Mouse (Mus musculus) hindbrain, embryonic 10.5 days (tissue): ENCODE measurements around the gene Sdhaf1. TPM values are rescaled to one million over a fixed set of nuclear protein-coding genes. Genes with fewer than 3 reads are reported as not detected.

ENCODE experiments used
- DNase-seq: peaks from one replicate; pipeline ENCODE4 v3.0.0-alpha.2; 2017; ENCODE audit warnings: low spot score
- H3K27ac ChIP-seq: fragments of 300-500 bp; sonication (generic); 2 replicates; pipeline ENCODE4 v1.5.1; 2016; ENCODE audit warnings: mild to moderate bottlenecking, moderate library complexity
- H3K27me3 ChIP-seq: fragments of 300-500 bp; sonication (generic); 2 replicates; pipeline ENCODE4 v1.6.1; 2016; ENCODE audit warnings: mild to moderate bottlenecking; ENCODE audit not compliant: poor library complexity, insufficient read depth, severe bottlenecking
- H3K36me3 ChIP-seq: fragments of 300-500 bp; sonication (generic); 2 replicates; pipeline ENCODE4 v1.6.1; 2016; ENCODE audit warnings: mild to moderate bottlenecking, moderate library complexity
- H3K4me1 ChIP-seq: fragments of 300-500 bp; sonication (generic); replicated peaks from 2 replicates; pipeline ENCODE4 v1.6.1; 2016; ENCODE audit warnings: mild to moderate bottlenecking
- H3K4me3 ChIP-seq: fragments of 300-500 bp; sonication (generic); 2 replicates; pipeline ENCODE4 v1.5.1; 2016; ENCODE audit warnings: mild to moderate bottlenecking, moderate library complexity
- H3K9me3 ChIP-seq: fragments of 300-500 bp; sonication (generic); 2 replicates; pipeline ENCODE4 v1.6.1; 2016; ENCODE audit warnings: mild to moderate bottlenecking, moderate library complexity
- WGBS: fragments of 180-500 bp; shearing (Covaris S2); methylation state at CpG from one replicate; pipeline ENCODE4 v1.1.7; 2016; 5-methylcytosine and 5-hydroxymethylcytosine counted together
- polyA plus RNA-seq: library from polyadenylated mRNA; unstranded; fragments of >200 nt; fragmentation: Nextera tagmentation; extraction: Ambion mirVana; gene quantifications from 2 replicates; pipeline ENCODE4 v1.2.1, GENCODE M21; 2016

The Sdhaf1 gene
- polyA plus RNA-seq, 1 experiment from 2014 or later: 23.1 TPM

DNA sequence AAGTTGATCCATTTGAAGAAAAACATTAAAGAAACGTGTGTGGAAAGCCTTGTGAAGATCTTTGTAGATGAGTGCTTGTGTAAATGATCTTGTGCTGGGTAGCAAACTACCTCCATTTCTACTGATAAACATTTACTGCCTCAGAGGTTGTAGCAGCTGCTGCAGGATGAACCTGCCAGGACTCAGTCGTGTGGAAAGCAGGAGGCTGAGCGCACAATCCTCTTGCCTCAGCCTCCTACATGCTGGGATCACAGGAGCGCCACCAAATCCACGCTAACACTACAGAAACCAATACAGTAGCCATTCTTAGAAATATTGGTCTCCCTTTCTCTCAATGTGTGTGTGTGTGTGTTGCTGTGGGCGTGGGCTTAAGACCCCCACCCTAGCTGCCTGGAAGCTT is 35.6 kb downstream of the Sdhaf1 start:
- no peak for DNase-seq
- no peaks in the 10 kb centered on the region for H3K9me3 ChIP-seq
- peaks cover 38% of the 10 kb centered on the region for H3K4me1 ChIP-seq
- H3K36me3 ChIP-seq: peaks cover 4% of the 10 kb centered on the region
- 70% methylated on average over 6 of the region's 6 CpGs for WGBS
- no peak overlapping the region for H3K4me3 ChIP-seq
- H3K27ac ChIP-seq: no peak overlapping the region
- H3K27me3 ChIP-seq: no peaks in the 10 kb centered on the region

- Histone ChIP-seq H3K4me3 (no peak overlapping the region), H3K36me3 (no peaks in the 10 kb centered on the region), H3K4me1 (peaks cover 27% of the 10 kb centered on the region), H3K27ac (no peak overlapping the region), H3K9me3 (no peaks in the 10 kb centered on the region), H3K27me3 (no peaks in the 10 kb centered on the region)
- DNase-seq: no peak
- WGBS: 73% methylated on average over 8 of the region's 8 CpGs
Observed at GRCm38 (mm10) chr7:30286701-30287410, 36.8 kb downstream of the Sdhaf1 start.

DNA sequence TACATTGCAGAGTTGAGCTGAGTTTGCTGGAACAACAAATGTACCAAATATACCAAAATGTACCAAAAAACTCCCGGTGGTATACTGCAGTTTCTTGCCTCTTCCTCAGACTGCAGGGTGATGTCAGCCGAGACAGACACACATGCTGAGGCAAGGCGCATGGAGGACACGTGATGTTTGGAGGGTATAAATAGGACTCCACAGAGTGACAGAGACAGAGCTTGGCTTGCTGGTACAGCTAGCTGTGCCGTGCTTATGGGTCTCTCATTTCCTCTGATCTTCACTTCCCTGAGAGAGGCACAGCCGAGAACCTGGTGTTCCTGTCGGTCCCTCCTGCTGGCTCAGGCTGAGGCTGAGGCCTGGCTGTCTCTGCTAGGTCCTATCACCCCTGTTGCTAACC is 41.0 kb downstream of the Sdhaf1 start:
- no peaks in the 10 kb centered on the region for H3K27me3 ChIP-seq
- WGBS: 84% methylated on average over 7 of the region's 7 CpGs
- H3K36me3 ChIP-seq: no peaks in the 10 kb centered on the region
- H3K9me3 ChIP-seq: no peaks in the 10 kb centered on the region
- no peak overlapping the region for H3K4me3 ChIP-seq
- H3K27ac ChIP-seq: no peak overlapping the region
- H3K4me1 ChIP-seq: peaks cover 31% of the 10 kb centered on the region
- no peak for DNase-seq

- Histone ChIP-seq H3K9me3 (no peaks in the 10 kb centered on the region), H3K4me3 (peak overlapping the region; percentile 87; the same call in 1 of the 2 replicates), H3K27me3 (no peaks in the 10 kb centered on the region), H3K27ac (no peak overlapping the region), H3K4me1 (peaks cover 26% of the 10 kb centered on the region), H3K36me3 (no peaks in the 10 kb centered on the region)
- DNase-seq: no peak
- WGBS: 81% methylated on average over 4 of the region's 4 CpGs
Observed at GRCm38 (mm10) chr7:30281522-30281921, 42.2 kb downstream of the Sdhaf1 start.

GRCm38 (mm10) chr7:30280670-30281138 is 43.0 kb downstream of the Sdhaf1 start:
- Histone ChIP-seq H3K36me3 (no peaks in the 10 kb centered on the region), H3K27me3 (no peaks in the 10 kb centered on the region), H3K4me3 (peak overlapping the region; percentile 87), H3K9me3 (no peaks in the 10 kb centered on the region), H3K27ac (peak overlapping the region; percentile 91), H3K4me1 (peaks cover 26% of the 10 kb centered on the region)
- WGBS: under 1% methylated on average over 20 of the region's 20 CpGs
- DNase-seq: peak; percentile 83

DNA sequence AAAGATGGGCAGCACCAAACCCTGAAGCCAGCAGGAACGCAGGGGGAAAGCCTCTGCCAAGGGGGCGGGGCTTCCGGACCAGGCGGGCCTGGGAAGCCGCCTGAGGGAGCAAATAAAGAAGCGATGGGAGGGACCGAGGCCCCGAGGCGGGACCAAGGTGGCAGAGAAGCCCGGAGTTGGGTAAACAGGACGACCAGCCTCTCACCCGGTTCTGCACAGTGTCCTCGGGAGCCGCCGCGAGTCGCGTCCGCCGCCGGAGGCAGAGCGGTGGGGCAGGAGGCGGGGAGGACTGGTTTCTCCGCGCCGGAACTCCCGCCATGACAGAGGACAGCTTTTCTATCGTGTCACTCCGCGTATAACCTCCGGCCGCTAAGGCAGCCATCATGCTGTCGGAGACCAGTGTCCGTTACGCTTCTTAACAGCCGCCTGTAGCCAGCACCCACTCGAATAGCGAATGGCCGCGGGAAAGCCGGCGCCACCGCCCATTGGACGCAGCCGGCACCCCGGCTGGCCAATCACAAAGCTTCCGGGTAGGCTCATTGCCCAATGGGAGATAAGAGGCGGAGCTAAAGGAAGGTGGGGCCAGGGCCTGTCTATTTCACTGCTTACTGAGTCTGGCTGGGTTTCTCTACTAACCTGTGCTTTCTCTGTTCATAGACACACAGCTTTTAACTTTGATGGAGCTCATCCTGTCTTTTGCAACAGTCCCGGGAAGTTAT is 43.6 kb downstream of the Sdhaf1 start, which contains the start of the genes Thap8 and Wdr62:
Gene Thap8, plus strand, starts transcription at position 144 of the 719 bp plus-strand sequence.
Gene Wdr62, minus strand, starts transcription at position 469 of the 719 bp plus-strand sequence.
- under 1% methylated on average over 49 of the region's 49 CpGs for WGBS

GRCm38 (mm10) chr7:30279536-30279935 is 44.2 kb downstream of the Sdhaf1 start:
- Histone ChIP-seq H3K9me3 (no peaks in the 10 kb centered on the region), H3K4me1 (peaks cover 26% of the 10 kb centered on the region), H3K36me3 (0 out of 2 replicates have a peak, but pooled peaks cover 4% of the 10 kb centered on the region), H3K4me3 (peak overlapping the region; percentile 87), H3K27me3 (no peaks in the 10 kb centered on the region), H3K27ac (peak overlapping the region; percentile 91)
- no peak for DNase-seq
- WGBS: under 1% methylated on average over 6 of the region's 6 CpGs

More for the DNA sequence above, 43.6 kb downstream of the Sdhaf1 start, which contains the start of the genes Thap8 and Wdr62:
- Histone ChIP-seq H3K27ac (peak within 1 kb of the TSS; percentile 91), H3K36me3 (no peaks in the 10 kb centered on the region), H3K4me3 (peak within 1 kb of the TSS; percentile 87), H3K9me3 (no peaks in the 10 kb centered on the region), H3K4me1 (peaks cover 26% of the 10 kb centered on the region), H3K27me3 (no peaks in the 10 kb centered on the region)
- peak; percentile 94 for DNase-seq

- Histone ChIP-seq H3K4me1 (peaks cover 26% of the 10 kb centered on the region), H3K36me3 (0 out of 2 replicates have a peak, but pooled peaks cover 4% of the 10 kb centered on the region), H3K27ac (no peak overlapping the region), H3K9me3 (no peaks in the 10 kb centered on the region), H3K4me3 (peak overlapping the region; percentile 87), H3K27me3 (no peaks in the 10 kb centered on the region)
- 54% methylated on average over 2 of the region's 2 CpGs for WGBS
- no peak for DNase-seq
Observed at GRCm38 (mm10) chr7:30278911-30279310, 44.8 kb downstream of the Sdhaf1 start.

GRCm38 (mm10) chr7:30274383-30274782 is 49.3 kb downstream of the Sdhaf1 start:
- WGBS: 86% methylated on average over 6 of the region's 6 CpGs
- no peaks in the 10 kb centered on the region for H3K27me3 ChIP-seq
- H3K4me1 ChIP-seq: peaks cover 11% of the 10 kb centered on the region
- H3K27ac ChIP-seq: no peak overlapping the region
- no peak for DNase-seq
- no peaks in the 10 kb centered on the region for H3K9me3 ChIP-seq
- peaks cover 45% of the 10 kb centered on the region for H3K36me3 ChIP-seq
- H3K4me3 ChIP-seq: no peak overlapping the region

Other genes with a start within 250 kb of the Sdhaf1 start
- 1.6 and 1.9 TPM in 2 replicates for gene Gm26920, start 233.5 kb downstream of the Sdhaf1 start, polyA plus RNA-seq
- 14.5 and 14.9 TPM in 2 replicates for gene Zfp566, start 233.4 kb downstream of the Sdhaf1 start, polyA plus RNA-seq
- gene Zfp260, start 229.1 kb downstream of the Sdhaf1 start, polyA plus RNA-seq: 93.1 and 122 TPM in 2 replicates
- gene Zfp382, start 202.0 kb downstream of the Sdhaf1 start, polyA plus RNA-seq: 9.8 and 11.2 TPM in 2 replicates
- gene Zfp146, start 154.1 kb downstream of the Sdhaf1 start, polyA plus RNA-seq: 10.5 and 17.2 TPM in 2 replicates
- 3.8 and 8.2 TPM in 2 replicates for gene Cox7a1, start 139.8 kb downstream of the Sdhaf1 start, polyA plus RNA-seq
- 65.1 and 72.5 TPM in 2 replicates for gene Capns1, start 125.1 kb downstream of the Sdhaf1 start, polyA plus RNA-seq
- gene Polr2i, start 91.9 kb downstream of the Sdhaf1 start, polyA plus RNA-seq: 167 and 177 TPM in 2 replicates
- 276 and 312 TPM in 2 replicates for gene Tbcb, start 91.6 kb downstream of the Sdhaf1 start, polyA plus RNA-seq
- not detected in 2 replicates for gene Ovol3, start 88.2 kb downstream of the Sdhaf1 start, polyA plus RNA-seq
- gene Thap8, start 43.8 kb downstream of the Sdhaf1 start, polyA plus RNA-seq: 0.25 and 0.50 TPM in 2 replicates
- gene Wdr62, start 43.5 kb downstream of the Sdhaf1 start, polyA plus RNA-seq: 16.6 and 19.8 TPM in 2 replicates
- gene Clip3, start 32.2 kb downstream of the Sdhaf1 start, polyA plus RNA-seq: 53.4 and 82.3 TPM in 2 replicates
- 93.6 and 117 TPM in 2 replicates for gene Alkbh6, start 15.2 kb downstream of the Sdhaf1 start, polyA plus RNA-seq
- gene Syne4, start 9.1 kb downstream of the Sdhaf1 start, polyA plus RNA-seq: 26.8 and 28.1 TPM in 2 replicates
- 1.6 and 3.7 TPM in 2 replicates for gene E130208F15Rik, start 2.2 kb downstream of the Sdhaf1 start, polyA plus RNA-seq
- 5.5 and 7.8 TPM in 2 replicates for gene Lrfn3, start 38.9 kb upstream of the Sdhaf1 start, polyA plus RNA-seq
- 16.9 and 27.9 TPM in 2 replicates for gene Tyrobp, start 89.9 kb upstream of the Sdhaf1 start, polyA plus RNA-seq
- 0.55 and 0.57 TPM in 2 replicates for gene Hcst, start 96.0 kb upstream of the Sdhaf1 start, polyA plus RNA-seq
- 1.5 and 1.7 TPM in 2 replicates for gene Nfkbid, start 97.8 kb upstream of the Sdhaf1 start, polyA plus RNA-seq
- gene Aplp1, start 121.6 kb upstream of the Sdhaf1 start, polyA plus RNA-seq: 69.7 and 184 TPM in 2 replicates
- 11.8 and 35.0 TPM in 2 replicates for gene Kirrel2, start 133.8 kb upstream of the Sdhaf1 start, polyA plus RNA-seq
- 1.7 and 4.2 TPM in 2 replicates for gene Nphs1, start 134.4 kb upstream of the Sdhaf1 start, polyA plus RNA-seq
- 0.40 TPM in 1 of 2 replicates, not detected in the other for gene Prodh2, start 169.7 kb upstream of the Sdhaf1 start, polyA plus RNA-seq
- gene Arhgap33, start 211.2 kb upstream of the Sdhaf1 start, polyA plus RNA-seq: 40.1 and 79.4 TPM in 2 replicates
- gene Hspb6, start 228.3 kb upstream of the Sdhaf1 start, polyA plus RNA-seq: 4.1 and 5.3 TPM in 2 replicates
- 13.8 and 15.1 TPM in 2 replicates for gene Proser3, start 228.4 kb upstream of the Sdhaf1 start, polyA plus RNA-seq
- 47.6 and 50.2 TPM in 2 replicates for gene Lin37, start 235.9 kb upstream of the Sdhaf1 start, polyA plus RNA-seq
- 96.0 and 106 TPM in 2 replicates for gene U2af1l4, start 239.4 kb upstream of the Sdhaf1 start, polyA plus RNA-seq
- 16.4 and 16.9 TPM in 2 replicates for gene Gm49396, start 239.4 kb upstream of the Sdhaf1 start, polyA plus RNA-seq
- 131 and 140 TPM in 2 replicates for gene Psenen, start 239.7 kb upstream of the Sdhaf1 start, polyA plus RNA-seq
- gene Igflr1, start 241.5 kb upstream of the Sdhaf1 start, polyA plus RNA-seq: 6.2 and 6.7 TPM in 2 replicates